Mouse (Mus musculus): Measurements from ENCODE around the gene Tmpo.
A peak's percentile ranks its signal among the peaks of the same experiment; 100 is the strongest.

The Tmpo gene

GRCm38 (mm10) chr10:91180761-91181460 lies at the start of gene Tmpo:
TSS of gene Tmpo (minus strand) at chr10:91181315.
- DNase-seq: no peak

GRCm38 (mm10) chr10:91230400-91230799 lies 49.3 kb upstream of the Tmpo start:
- no peak for DNase-seq

- peak; percentile 9 to 10 for DNase-seq
Observed at GRCm38 (mm10) chr10:91229518-91229961, 48.4 kb upstream of the Tmpo start.

DNA sequence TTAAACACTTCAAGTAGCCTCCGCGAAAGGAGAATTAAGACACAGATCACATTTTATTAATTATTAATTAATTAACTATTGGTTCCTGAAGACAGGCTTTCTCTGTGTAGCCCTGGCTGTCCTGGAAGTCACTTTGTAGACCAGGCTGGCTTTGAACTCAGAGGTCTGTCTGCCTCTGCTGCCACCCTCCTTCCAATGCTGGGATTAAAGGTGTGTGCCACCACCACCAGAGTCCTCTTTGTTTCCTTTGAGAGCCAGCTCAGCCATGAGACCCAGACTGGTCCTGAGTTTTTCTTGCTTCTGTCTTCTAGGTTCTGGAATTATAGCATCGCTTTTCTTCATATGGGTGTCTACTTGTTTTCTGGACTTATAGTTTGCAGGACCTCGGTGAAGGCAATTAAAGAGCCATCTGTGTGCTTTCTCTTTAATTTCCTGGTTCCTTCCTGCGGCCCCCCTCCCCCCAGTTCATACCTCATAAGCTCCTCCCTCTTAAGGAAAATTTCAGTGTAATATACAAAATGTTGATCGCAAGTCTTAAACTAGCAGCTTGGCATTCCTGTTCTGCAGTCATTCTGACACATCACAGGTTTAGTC lies 47.9 kb upstream of the Tmpo start:
- DNase-seq: no peak

GRCm38 (mm10) chr10:91227034-91227433 lies 45.9 kb upstream of the Tmpo start:
- no peak for DNase-seq

DNA sequence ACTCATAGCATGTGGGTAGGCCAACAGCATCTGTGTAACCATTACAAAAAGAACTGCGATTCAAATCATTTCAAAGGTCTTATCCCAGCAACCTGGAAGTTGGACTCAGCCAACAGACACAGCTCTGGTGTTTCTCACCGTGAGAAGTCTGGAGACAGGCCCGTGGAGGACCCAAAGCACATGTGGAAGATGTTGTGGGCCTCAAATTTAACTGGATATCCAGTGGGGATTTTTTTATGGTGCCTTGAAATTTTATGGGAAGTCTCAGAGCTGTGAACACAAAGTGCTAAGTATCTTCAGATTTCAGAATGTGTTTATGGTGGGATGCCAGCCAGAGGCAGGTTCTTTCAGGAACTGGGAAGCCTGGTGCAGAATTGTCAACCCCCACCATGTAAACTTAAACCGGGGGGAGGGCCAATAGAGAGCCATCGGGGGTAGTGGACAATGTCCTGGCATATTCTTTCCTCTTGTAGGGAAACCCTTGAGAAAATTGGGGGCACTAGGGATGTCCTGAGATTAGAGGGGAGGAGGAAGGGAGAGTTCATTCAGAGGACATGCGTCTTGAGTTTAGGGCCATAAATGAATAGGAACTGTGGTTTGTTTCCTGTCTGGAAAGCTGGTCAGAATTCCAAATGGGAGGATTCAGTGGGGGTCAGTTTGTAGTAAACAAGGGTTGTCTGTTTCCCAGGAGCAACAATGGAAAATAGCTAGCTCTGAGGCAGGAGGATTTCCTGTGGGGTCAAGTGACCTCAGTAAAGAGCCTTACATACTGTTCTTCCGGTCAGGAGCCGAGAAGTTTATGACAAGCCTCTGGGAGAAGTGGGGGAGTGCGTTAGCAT lies 41.5 kb upstream of the Tmpo start:
- no peak for DNase-seq

DNA sequence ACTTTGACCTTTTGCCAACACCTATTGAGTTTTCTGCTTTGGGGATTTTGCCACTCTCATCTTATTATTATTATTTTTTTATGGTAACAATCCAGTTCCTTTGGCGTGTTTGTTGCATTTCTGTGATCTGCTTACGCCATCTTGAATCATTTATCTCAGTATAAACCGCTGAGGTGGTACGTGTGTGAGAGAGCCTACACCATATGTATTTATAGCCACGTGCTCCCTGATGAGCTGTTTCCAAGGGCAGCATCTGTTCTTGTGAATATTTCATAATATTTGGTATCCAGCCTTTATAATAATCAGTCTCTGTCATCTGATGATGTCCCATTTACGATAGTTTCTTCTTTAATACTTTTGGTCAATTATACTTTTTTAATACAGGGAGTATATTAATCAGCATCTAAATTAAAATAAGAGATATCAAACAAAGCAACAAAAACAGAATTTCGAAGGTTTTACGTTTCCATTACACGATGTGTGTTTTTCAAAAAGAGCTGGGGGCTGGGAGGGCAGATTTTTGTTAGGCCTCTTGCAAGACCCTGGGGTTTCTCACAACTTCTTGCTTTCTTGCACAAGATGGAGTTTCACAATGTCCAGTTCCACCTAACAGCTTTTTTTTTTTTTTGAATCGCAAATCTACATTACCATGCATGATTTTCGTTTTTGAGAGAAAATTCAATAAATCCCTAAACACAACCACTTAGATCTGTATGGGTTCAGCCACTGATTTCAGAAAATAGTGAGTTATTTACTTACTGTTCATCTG lies 28.0 kb upstream of the Tmpo start:
- no peak for DNase-seq

DNA sequence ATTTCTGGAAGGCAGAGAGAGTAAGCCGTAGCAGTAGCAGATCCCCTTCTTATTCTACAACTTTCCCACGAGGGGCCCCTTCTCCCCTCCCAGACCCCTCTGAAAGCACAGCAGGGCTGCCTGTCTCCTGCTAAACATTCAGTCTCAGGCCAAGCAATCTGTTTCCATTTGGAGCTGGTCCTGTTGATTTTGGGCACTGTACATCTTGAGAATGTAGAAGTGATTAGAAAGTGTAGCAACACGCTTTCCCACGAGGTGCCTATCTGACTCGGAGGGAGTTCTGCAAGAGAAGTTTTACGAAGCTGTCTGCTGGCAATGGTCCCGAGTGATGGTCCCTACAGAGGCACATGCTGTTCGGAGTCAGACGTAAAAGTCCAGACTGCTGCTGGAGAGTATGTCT lies 27.3 kb upstream of the Tmpo start:
- DNase-seq: no peak

- DNase-seq: no peak
Observed at GRCm38 (mm10) chr10:91207275-91207674, 26.2 kb upstream of the Tmpo start.

GRCm38 (mm10) chr10:91205632-91206031 lies 24.5 kb upstream of the Tmpo start:
- no peak for DNase-seq

DNA sequence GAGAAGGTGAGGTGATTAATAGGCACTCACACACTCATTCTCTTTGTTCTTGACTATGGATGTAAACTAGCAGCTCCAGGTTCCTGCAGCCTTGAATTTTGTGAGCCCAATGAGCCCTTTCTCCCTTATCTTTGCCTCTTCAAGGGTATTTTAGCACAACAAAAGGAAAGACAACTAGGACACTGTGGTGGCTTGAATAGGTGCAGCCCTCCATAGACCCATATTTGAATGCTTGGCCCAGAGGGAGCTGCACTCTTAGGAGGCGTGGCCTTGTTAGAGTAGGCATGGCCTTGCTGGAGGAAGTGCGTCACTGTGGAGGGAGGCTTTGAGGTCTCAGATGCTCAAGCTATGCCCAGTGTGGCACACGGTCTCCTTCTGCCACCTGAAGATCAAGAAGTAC lies 19.5 kb upstream of the Tmpo start:
- DNase-seq: no peak

DNA sequence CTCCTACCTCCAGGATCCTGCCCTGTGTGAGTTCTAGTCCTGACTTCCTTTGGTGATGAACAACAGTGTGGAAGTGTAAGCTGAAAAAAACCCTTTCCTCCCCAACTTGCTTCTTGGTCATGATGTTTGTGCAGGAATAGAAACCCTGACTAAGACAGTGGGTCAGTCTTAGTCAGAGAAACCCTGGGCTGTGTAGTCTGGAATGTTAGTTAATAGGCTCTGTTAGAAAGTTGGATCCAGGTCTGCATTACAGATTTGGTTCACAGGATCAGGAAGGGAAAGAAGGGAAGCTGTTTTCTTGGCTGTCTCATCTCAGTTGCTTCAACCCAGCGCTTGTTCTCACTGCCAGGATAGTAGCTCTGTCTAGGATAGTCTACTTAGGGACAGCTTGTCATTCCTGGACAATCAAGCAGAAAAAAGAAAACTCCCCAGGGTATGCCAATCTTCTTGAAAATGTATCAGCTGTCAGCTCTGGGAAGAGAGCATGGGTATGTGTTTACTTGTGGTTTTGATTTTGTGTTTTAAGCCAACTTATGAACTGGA lies 18.2 kb upstream of the Tmpo start:
- DNase-seq: no peak

GRCm38 (mm10) chr10:91197704-91198103 lies 16.6 kb upstream of the Tmpo start:
- DNase-seq: no peak

- no peak for DNase-seq
Observed at GRCm38 (mm10) chr10:91196778-91197177, 15.7 kb upstream of the Tmpo start.

DNA sequence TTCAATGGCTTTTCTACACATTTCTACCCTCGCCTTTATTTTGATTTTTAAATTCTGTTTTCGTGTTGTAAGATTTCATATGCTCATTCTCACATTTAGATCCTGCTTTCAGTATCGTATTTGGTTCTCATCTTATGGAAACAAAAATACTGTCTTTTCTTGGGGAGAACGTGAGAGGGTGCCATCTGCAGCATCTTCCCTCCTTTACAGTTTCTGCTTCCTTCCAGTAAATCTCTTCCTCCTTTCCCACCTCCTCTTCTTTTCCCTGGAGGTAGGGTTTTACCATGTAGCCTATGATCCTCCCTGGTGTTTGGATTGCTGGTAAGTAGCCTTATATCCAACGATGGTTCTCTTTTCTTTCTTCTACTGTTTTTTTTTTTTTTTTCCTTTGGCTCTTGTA lies 14.6 kb upstream of the Tmpo start:
- no peak for DNase-seq

GRCm38 (mm10) chr10:91195091-91195490 lies 14.0 kb upstream of the Tmpo start:
- no peak for DNase-seq

DNA sequence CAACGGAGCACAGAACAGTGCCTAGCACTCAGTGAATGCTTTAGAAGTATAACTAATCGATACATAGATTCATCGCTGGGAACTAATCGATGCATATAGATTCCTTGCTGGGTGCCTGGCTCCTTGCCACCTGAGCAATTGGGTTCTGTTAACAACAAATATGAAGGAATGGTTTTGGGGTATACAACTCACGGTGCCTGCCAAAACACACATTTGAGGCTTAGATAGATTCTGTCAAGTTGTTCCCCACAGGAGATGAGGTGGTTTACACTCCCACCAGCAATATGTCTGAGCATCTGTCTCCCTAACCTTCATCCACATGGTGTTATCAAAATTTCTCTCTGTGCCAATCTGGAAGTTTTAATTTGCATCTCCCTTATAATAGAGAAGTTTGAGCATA lies 10.7 kb upstream of the Tmpo start:
- DNase-seq: no peak

DNA sequence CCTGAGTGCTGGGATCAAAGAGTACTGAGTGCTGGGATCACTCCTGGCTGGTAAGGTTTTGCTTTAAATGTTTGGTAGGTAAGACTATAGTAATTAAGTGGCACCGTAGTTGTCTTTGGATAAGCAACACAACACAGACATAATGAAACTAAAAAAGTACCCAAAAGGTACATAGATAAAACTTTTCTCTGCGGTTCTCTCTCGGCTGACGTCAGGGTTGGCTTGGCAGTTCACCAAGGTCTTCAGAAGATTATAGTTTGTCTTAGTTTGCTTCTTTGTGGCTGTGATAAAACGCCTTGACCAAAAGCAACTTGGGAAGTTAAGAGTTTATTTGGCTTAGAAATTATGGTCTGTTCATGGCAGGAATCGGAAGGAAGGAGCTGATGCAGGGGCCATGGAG lies 8.4 kb upstream of the Tmpo start:
- no peak for DNase-seq

GRCm38 (mm10) chr10:91188684-91189287 lies 7.7 kb upstream of the Tmpo start:
- no peak for DNase-seq

DNA sequence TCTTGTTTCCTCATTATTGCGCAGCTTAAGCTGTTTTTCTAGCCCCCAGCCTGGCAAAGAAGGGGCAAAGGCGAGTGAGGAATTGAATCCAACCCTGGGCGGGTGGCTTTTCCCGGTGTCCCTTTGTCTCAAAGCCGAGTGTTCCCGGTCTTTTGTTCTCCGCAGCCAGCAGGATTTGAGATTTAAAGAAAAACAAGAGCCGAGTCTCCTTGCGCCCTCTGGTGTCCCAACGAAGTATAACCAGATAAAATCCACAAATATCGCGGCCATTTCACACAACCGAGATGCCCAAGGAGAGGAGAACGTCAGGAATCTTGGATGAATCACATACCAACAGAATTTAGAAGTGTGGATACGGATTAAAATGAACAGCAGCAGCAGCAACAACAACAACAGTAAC lies 6.8 kb upstream of the Tmpo start:
- DNase-seq: peak; percentile 81 to 96

DNA sequence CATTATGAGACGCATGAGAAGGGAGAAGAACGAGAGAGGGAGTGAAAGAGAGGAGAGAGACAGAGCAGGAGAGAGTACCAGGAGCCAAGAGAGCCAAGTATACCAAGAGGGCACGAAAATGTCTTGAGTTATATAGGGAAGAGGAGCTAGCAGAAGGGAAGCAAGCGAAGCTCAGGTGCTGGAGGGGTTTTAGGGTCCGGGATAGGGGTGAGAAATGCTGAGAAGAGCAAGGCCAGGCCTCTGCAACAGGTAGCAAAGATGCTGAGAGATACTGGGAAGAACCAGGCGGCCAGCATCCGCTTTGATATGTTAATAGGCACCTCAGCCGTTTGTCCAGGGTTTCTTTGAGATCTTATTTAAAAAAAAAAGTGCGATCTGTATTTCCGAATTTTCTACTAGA lies 6.2 kb upstream of the Tmpo start:
- DNase-seq: peak in 1 of 2 experiments; percentile 24

GRCm38 (mm10) chr10:91185721-91186120 lies 4.6 kb upstream of the Tmpo start:
- no peak for DNase-seq
